Mouse (Mus musculus) small intestine, adult 2 months (tissue): ENCODE results near the gene Gstm1.

Experiments
- CTCF ChIP-seq: fragments of 200-500 bp; IDR thresholded peaks from 2 replicates; pipeline ENCODE4 v1.5.1; 2012; ENCODE audit warnings: low read depth, mild to moderate bottlenecking, control low read depth, inconsistent platforms, low read length, moderate library complexity, mixed read lengths; ENCODE audit not compliant: insufficient replicate concordance, insufficient read length; ENCODE audit errors: extremely low read depth
- POLR2A ChIP-seq: fragments of 200-500 bp; IDR thresholded peaks from 2 replicates; pipeline ENCODE4 v1.6.1; 2012; ENCODE audit warnings: low read depth, mild to moderate bottlenecking, control low read depth, inconsistent platforms, low read length, moderate library complexity

DNA sequence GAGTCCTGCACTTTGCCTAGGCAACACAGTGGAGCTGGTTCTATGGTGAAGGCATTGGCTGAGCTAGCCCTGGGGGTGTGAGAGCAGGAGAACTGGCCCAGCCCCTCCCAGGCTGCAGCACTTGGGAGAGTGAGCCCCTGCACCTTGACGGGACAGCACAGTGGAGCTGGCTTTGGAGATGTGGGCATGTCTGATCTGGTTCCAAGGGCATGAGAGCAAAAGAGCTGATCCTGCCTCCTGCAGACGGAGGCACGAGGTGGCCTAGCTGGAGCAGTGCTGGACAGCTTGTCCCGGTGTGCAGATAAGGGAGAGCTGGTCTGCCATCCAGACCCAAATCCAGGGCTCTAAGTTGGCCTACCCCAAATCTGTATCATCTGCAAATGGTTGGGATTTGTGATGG lies 46.9 kb upstream of the Gstm1 start:
- TF ChIP-seq CTCF (no peak), POLR2A (no peak)
